Comparison of ENCODE assay signal across 8 mouse cellular contexts in the genomic region with DNA sequence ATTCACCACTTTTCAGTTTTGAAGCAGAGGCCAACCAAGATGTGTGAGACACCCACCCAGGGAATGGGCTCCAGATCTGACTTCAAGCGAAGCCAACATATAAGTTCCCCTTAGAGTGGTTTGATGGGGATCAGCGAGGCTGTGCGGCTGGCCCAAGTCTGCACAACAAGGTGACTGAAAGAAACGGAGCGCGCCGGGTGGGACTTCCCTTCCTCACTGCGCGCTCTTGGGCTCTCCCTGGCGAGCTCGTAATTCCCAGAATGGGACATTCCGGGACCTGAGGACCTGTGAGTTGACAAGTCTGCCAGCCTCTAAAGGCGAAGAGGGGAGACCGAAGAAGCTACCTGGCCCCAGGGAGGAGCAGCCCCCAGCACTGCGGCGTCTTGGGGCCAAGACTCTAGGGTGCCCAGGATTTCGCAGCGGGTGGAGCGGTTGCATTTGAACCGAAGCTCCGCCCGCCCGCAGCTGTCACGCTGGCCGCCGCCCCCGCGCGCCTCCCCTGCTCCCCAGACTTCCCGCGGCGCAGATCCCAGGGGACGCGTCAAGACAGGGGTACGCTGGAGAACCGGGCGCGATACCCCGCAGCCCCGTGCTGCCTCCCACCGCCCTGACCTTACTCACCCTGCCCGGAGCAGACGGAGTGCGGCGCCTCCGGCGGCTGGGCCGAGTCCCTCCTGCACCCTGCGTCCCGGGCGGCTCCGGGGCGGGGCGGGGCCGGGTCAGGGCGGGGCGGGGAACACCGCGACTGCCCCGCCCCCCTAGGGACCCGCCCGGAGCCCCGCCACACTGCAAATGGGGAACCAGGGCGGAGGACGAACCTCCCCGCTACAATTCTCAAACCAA. TPM values are rescaled to one million over a fixed set of nuclear protein-coding genes. Genes with fewer than 3 reads are reported as not detected.
A peak's percentile ranks its signal among the peaks of the same experiment; 100 is the strongest.
DNase-seq lines count a peak whose midpoint lies in the region; ATAC-seq and TF ChIP-seq lines count a peak whose summit lies in the region.

A gene (minus strand): TSS at position 440 of the 843 bp plus-strand sequence.

- H3K36me3 ChIP-seq in MEL (ENCODE audit: control insufficient read depth in 1 of 2, insufficient read depth in 2 of 2, low read length in 2 of 2): peaks cover 0 to 34% of the 10 kb centered on the region in 2 experiments; a peak in 2 of 4 replicates
- H3K36me3 ChIP-seq in hindbrain, embryonic 14.5 days (replicated peaks; ENCODE audit: control insufficient read depth, insufficient read depth): no peaks in the 10 kb centered on the region
- H3K36me3 ChIP-seq in limb, embryonic 10.5 days: no peaks in the 10 kb centered on the region
- H3K36me3 ChIP-seq in midbrain, embryonic 12.5 days: no peaks in the 10 kb centered on the region
- H3K36me3 ChIP-seq in small intestine, adult 2 months (ENCODE audit: control insufficient read depth, insufficient read depth, low read length): no peaks in the 10 kb centered on the region

- intact Hi-C loops in gastrocnemius, adult 2 months (cut with DNase I): loop anchor here (5.0 kb wide), 1 partner anchor 57 kb away; no protein-coding TSS in a partner anchor

- H3K4me3 ChIP-seq in MEL (ENCODE audit: control insufficient read depth in 1 of 2, insufficient read depth in 1 of 2, low read depth in 2 of 2, low read length in 2 of 2): peak within 1 kb of the TSS; percentile 86 to 93
- peak within 1 kb of the TSS; percentile 88 for H3K4me3 ChIP-seq in bone marrow macrophage, adult 2 months (ENCODE audit: insufficient read depth, low read length)
- H3K4me3 ChIP-seq in gastrocnemius, adult 2 months: peak within 1 kb of the TSS; percentile 93
- peak within 1 kb of the TSS; percentile 45 for H3K4me3 ChIP-seq in hindbrain, embryonic 14.5 days (replicated peaks; ENCODE audit: low read length)
- H3K4me3 ChIP-seq in limb, embryonic 10.5 days: peak within 1 kb of the TSS; percentile 80
- peak within 1 kb of the TSS; percentile 58 for H3K4me3 ChIP-seq in midbrain, embryonic 12.5 days
- peak within 1 kb of the TSS; percentile 87 for H3K4me3 ChIP-seq in small intestine, adult 2 months (ENCODE audit: low read depth, low read length)

- DNase-seq in MEL (ENCODE audit: low read depth, low spot score): peak; percentile 91
- DNase-seq in gastrocnemius, adult 2 months: peak; percentile 88
- DNase-seq in hindbrain, embryonic 14.5 days (ENCODE audit: low spot score): no peak
- peak; percentile 68 for DNase-seq in limb, embryonic 10.5 days (ENCODE audit: low spot score)
- no peak for DNase-seq in cerebellum, adult 9-10 months

- peaks cover 16 to 51% of the 10 kb centered on the region in 2 experiments for H3K4me1 ChIP-seq in MEL (ENCODE audit: control insufficient read depth in 1 of 2, insufficient read depth in 2 of 2, low read length in 2 of 2)
- H3K4me1 ChIP-seq in bone marrow macrophage, adult 2 months (ENCODE audit: control insufficient read depth, insufficient read depth, low read length): peaks cover 61% of the 10 kb centered on the region
- 0 out of 2 replicates have a peak, but pooled peaks cover 17% of the 10 kb centered on the region for H3K4me1 ChIP-seq in hindbrain, embryonic 14.5 days (replicated peaks; ENCODE audit: control insufficient read depth, insufficient read depth, low read length)
- H3K4me1 ChIP-seq in limb, embryonic 10.5 days: peaks cover 33% of the 10 kb centered on the region
- H3K4me1 ChIP-seq in midbrain, embryonic 12.5 days: peaks cover 17% of the 10 kb centered on the region
- H3K4me1 ChIP-seq in small intestine, adult 2 months (ENCODE audit: control insufficient read depth, insufficient read depth, insufficient read length, low read length): peaks cover 30% of the 10 kb centered on the region

- TF ChIP-seq POLR2A in MEL (IDR thresholded peaks at IDR 0.05; ENCODE audit: control insufficient read depth in 1 of 2, insufficient read depth in 1 of 2, low read depth in 1 of 2, low read length in 2 of 2, poor library complexity in 1 of 2): peak; percentile 48 to 54; a peak in 3 of 4 replicates
- TF ChIP-seq POLR2A in bone marrow macrophage, adult 2 months (IDR thresholded peaks at IDR 0.05; ENCODE audit: borderline replicate concordance, low read depth, low read length): no peak
- TF ChIP-seq POLR2A in small intestine, adult 2 months (IDR thresholded peaks at IDR 0.05; ENCODE audit: low read depth, low read length): no peak

- ATAC-seq in hindbrain, embryonic 14.5 days (ENCODE audit: low FRiP score): peak; percentile 64
- peak; percentile 79 for ATAC-seq in midbrain, embryonic 12.5 days (ENCODE audit: low FRiP score, low read depth)

- no peak for TF ChIP-seq CTCF in MEL (IDR thresholded peaks at IDR 0.05 in 2 of 3, conservative IDR thresholded peaks at IDR 0.05 in 1 of 3; ENCODE audit: control insufficient read depth in 1 of 3, insufficient read depth in 1 of 3, low read depth in 2 of 3, low read length in 3 of 3, poor library complexity in 1 of 3, severe bottlenecking in 1 of 3)
- no peak for TF ChIP-seq CTCF in bone marrow macrophage, adult 2 months (IDR thresholded peaks at IDR 0.05; ENCODE audit: low read depth, low read length)
- peak; percentile 41 for TF ChIP-seq CTCF in gastrocnemius, adult 2 months (IDR thresholded peaks at IDR 0.05)
- no peak for TF ChIP-seq CTCF in small intestine, adult 2 months (IDR thresholded peaks at IDR 0.05; ENCODE audit: extremely low read depth, insufficient read length, insufficient replicate concordance, low read depth, low read length)

- peak within 1 kb of the TSS; percentile 74 for H3K27ac ChIP-seq in MEL (ENCODE audit: control insufficient read depth, low read depth, low read length)
- peak within 1 kb of the TSS; percentile 99 for H3K27ac ChIP-seq in bone marrow macrophage, adult 2 months (ENCODE audit: insufficient read depth, low read depth, low read length)
- H3K27ac ChIP-seq in gastrocnemius, adult 2 months: peak within 1 kb of the TSS; percentile 95
- no peak within 1 kb of the TSS for H3K27ac ChIP-seq in hindbrain, embryonic 14.5 days
- peak within 1 kb of the TSS; percentile 56 for H3K27ac ChIP-seq in limb, embryonic 10.5 days
- H3K27ac ChIP-seq in midbrain, embryonic 12.5 days (replicated peaks): no peak within 1 kb of the TSS
- no peak within 1 kb of the TSS for H3K27ac ChIP-seq in small intestine, adult 2 months (ENCODE audit: insufficient read depth, low read depth, low read length)

- no peaks in the 10 kb centered on the region for H3K9me3 ChIP-seq in MEL (replicated peaks; ENCODE audit: insufficient read depth, low read length)
- H3K9me3 ChIP-seq in hindbrain, embryonic 14.5 days (ENCODE audit: control insufficient read depth, low read length): no peaks in the 10 kb centered on the region
- H3K9me3 ChIP-seq in limb, embryonic 10.5 days (replicated peaks): no peaks in the 10 kb centered on the region
- H3K9me3 ChIP-seq in midbrain, embryonic 12.5 days: no peaks in the 10 kb centered on the region

- no peaks in the 10 kb centered on the region for H3K27me3 ChIP-seq in MEL (ENCODE audit: control insufficient read depth in 1 of 2, insufficient read depth in 2 of 2, low read length in 2 of 2)
- peaks cover 41% of the 10 kb centered on the region for H3K27me3 ChIP-seq in hindbrain, embryonic 14.5 days (ENCODE audit: control insufficient read depth, insufficient read depth, low read length)
- H3K27me3 ChIP-seq in limb, embryonic 10.5 days (ENCODE audit: low read depth, poor library complexity, severe bottlenecking): peaks cover 71% of the 10 kb centered on the region
- H3K27me3 ChIP-seq in midbrain, embryonic 12.5 days: peaks cover 80% of the 10 kb centered on the region
- peaks cover 2% of the 10 kb centered on the region; the same call in 1 of the 2 replicates for H3K27me3 ChIP-seq in small intestine, adult 2 months (ENCODE audit: control insufficient read depth, insufficient read depth, low read length)

- no peak for TF ChIP-seq RAD21 in MEL (IDR thresholded peaks at IDR 0.05; ENCODE audit: low read depth, low read length)

- no peak for TF ChIP-seq EP300 in MEL (IDR thresholded peaks at IDR 0.05; ENCODE audit: low read depth in 1 of 2, low read length in 2 of 2)

- WGBS in hindbrain, embryonic 14.5 days: under 1% methylated on average over 54 of the region's 66 CpGs
- WGBS in limb, embryonic 10.5 days: under 1% methylated on average over 66 of the region's 66 CpGs
- under 1% methylated on average over 66 of the region's 66 CpGs for WGBS in midbrain, embryonic 12.5 days
- WGBS in small intestine, adult 2 months: under 1% methylated on average over 65 of the region's 66 CpGs

- H3K4me2 ChIP-seq in hindbrain, embryonic 14.5 days (replicated peaks): peak within 1 kb of the TSS; percentile 88
- H3K4me2 ChIP-seq in midbrain, embryonic 12.5 days (replicated peaks): peak within 1 kb of the TSS; percentile 97

- peaks cover 19% of the 10 kb centered on the region for H3K79me2 ChIP-seq in MEL (ENCODE audit: control insufficient read depth, insufficient read depth, low read length, poor library complexity)

- H3K9ac ChIP-seq in MEL (ENCODE audit: control insufficient read depth, low read depth, low read length, poor library complexity, severe bottlenecking): peak within 1 kb of the TSS; percentile 92
- H3K9ac ChIP-seq in hindbrain, embryonic 14.5 days: peak within 1 kb of the TSS; percentile 49
- H3K9ac ChIP-seq in midbrain, embryonic 12.5 days (replicated peaks): peak within 1 kb of the TSS; percentile 55

TF ChIP-seq in MEL, 35 proteins besides CTCF, POLR2A, EP300 and RAD21 (continues in another document):
- TF ChIP-seq USF1 (IDR thresholded peaks at IDR 0.05; ENCODE audit: low read depth, low read length) (peak; percentile 28; the same call in 1 of the 2 replicates), ZMIZ1 (IDR thresholded peaks at IDR 0.05; ENCODE audit: low read depth, low read length) (peak; percentile 6; the same call in 1 of the 2 replicates), SIN3A (IDR thresholded peaks at IDR 0.05; ENCODE audit: low read length) (peak; percentile 77), NRF1 (IDR thresholded peaks at IDR 0.05; ENCODE audit: insufficient read depth, low read depth, low read length, poor library complexity, severe bottlenecking) (0 out of 2 replicates have a peak, but pooled peaks have one; percentile 17), POLR2AphosphoS2 (IDR thresholded peaks at IDR 0.05; ENCODE audit: low read length) (peak; percentile 46; the same call in 1 of the 2 replicates), TCF12 (IDR thresholded peaks at IDR 0.05; ENCODE audit: low read depth, low read length) (peak; percentile 34), MAX (IDR thresholded peaks at IDR 0.05; ENCODE audit: low read length) (no peak)

RNA-seq across cellular contexts. Expression of the gene that starts here (rescaled TPM):
- 4.9 and 7.9 TPM in 2 replicates for total RNA-seq in MEL (2012; rRNA removed)
- 10 to 100 TPM in 1 of 2 experiments, not detected in 1; 10.7 TPM for polyA plus RNA-seq in MEL (2012; ENCODE audit: insufficient read depth in 1 of 2, insufficient read length in 2 of 2, low read depth in 1 of 2, low replicate concordance in 2 of 2, missing spikeins in 1 of 2)
- polyA plus RNA-seq in bone marrow macrophage, adult 2 months (2012; ENCODE audit: insufficient read depth, insufficient read length, missing spikeins): 13.4 and 18.2 TPM in 2 replicates
- total RNA-seq in gastrocnemius, adult 2 months (2021): 1 to 10 TPM; 4.1 to 4.7 TPM
- polyA plus RNA-seq in hindbrain, embryonic 14.5 days (2014; fragmentation: Nextera tagmentation; extraction: Ambion mirVana): 0.35 TPM in 2 replicates
- 0.09 and 0.25 TPM in 2 replicates for polyA plus RNA-seq in limb, embryonic 10.5 days (2016; fragmentation: Nextera tagmentation; extraction: Ambion mirVana)
- 0.14 and 0.18 TPM in 2 replicates for polyA plus RNA-seq in midbrain, embryonic 12.5 days (2016; fragmentation: Nextera tagmentation; extraction: Ambion mirVana)
- 0.88 and 1.3 TPM in 2 replicates for polyA plus RNA-seq in small intestine, adult 2 months (2012; rRNA removed)

Comparison
In these comparisons a context has a peak if more than half of its experiments do, and no peak if none do; other contexts are left out.
1. Peak in ATAC-seq, H3K4me3 ChIP-seq, H3K9ac ChIP-seq and H3K4me2 ChIP-seq in hindbrain, embryonic 14.5 days; RNA of the gene not detected or under 1 TPM.
2. Peak in DNase-seq, H3K4me3 ChIP-seq and H3K27ac ChIP-seq in limb, embryonic 10.5 days; RNA of the gene not detected or under 1 TPM.
3. Peak in ATAC-seq, H3K4me3 ChIP-seq, H3K9ac ChIP-seq and H3K4me2 ChIP-seq in midbrain, embryonic 12.5 days; RNA of the gene not detected or under 1 TPM.
4. DNase-seq: peak in MEL (single experiment) and gastrocnemius, adult 2 months (single experiment); none in hindbrain, embryonic 14.5 days (single experiment) and cerebellum, adult 9-10 months (single experiment).
5. H3K27ac ChIP-seq: peak in MEL (single experiment), bone marrow macrophage, adult 2 months (single experiment) and gastrocnemius, adult 2 months (single experiment); none in hindbrain, embryonic 14.5 days (single experiment), midbrain, embryonic 12.5 days (single experiment) and small intestine, adult 2 months (single experiment).
6. POLR2A ChIP-seq: peak in MEL (2 of 2); none in bone marrow macrophage, adult 2 months (single experiment) and small intestine, adult 2 months (single experiment).
7. Peak in every context shown above with its lines, with median percentiles within 50 percentile points of each other: H3K4me3 ChIP-seq and H3K9ac ChIP-seq.